Mouse (Mus musculus): Measurements from ENCODE around the gene Nav2.
A peak's percentile ranks its signal among the peaks of the same experiment; 100 is the strongest.

The Nav2 gene

DNA sequence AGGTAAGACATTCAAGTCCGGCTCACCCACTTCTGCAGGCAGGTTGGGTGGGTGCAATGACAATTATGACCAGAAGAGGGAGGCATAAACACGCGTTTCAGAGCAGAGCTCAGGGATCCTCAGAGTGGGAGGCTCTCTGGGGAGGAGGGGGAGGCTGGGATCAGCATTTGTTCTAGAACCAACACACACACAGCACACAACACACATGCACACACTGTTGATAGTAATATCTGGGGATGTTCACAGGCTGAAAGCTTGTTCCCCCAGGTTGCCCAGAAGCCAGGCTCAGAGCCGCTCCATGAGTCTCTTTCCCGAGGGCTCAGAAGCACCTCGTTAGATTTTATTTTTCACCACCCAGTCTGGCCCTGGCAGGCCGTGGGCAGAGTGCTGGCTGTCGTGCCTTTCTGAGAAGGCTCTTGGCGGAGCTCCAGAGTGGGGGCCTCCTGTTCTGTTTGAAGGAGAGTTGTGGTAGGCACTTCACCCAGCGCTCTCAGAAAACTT is 224.4 kb downstream of the Nav2 start:
- ATAC-seq (ENCODE audit: insufficient number of reproducible peaks, low FRiP score, low TSS enrichment), result peak; percentile 54

DNA sequence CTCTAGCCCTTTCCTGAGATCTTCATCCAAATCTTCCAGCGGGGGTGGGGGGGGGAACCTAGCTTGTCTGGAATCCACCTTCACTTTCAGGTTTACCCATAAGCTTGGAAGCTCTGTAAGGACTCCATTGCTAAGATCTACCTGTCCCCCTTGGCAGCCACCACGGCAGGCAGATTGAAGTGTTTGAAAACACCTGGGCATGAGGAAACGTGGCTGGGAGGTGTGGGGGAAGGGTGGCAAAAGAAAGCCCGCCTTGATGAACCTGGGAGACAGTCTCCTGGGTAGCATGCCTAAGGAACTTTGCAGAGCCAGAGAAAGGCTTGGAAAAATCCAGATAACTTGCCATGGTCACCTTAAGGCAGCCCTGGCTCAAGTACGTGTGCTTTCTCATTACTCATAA is 225.9 kb downstream of the Nav2 start:
- ATAC-seq (ENCODE audit: insufficient number of reproducible peaks, low FRiP score, low TSS enrichment), result no peak

DNA sequence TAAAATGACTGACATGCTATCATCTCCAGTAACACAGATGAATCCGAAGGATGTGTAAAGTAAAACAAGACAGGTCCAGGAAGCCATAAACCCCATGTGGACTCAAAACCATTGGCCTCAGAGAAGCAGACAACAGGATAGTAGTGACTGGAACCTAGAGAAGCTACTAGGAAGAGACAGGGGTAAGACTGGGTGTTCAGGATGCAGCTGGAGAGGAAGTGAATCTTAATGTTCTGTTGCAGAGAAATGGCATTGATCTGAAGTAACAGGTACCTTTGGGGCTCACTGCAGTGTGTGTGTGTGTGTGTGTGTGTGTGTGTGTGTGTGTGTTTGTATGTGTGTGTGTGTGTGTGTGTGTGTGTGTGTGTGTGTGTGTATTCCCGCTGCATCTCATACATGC is 231.2 kb downstream of the Nav2 start:
- ATAC-seq (ENCODE audit: insufficient number of reproducible peaks, low FRiP score, low TSS enrichment), result no peak

DNA sequence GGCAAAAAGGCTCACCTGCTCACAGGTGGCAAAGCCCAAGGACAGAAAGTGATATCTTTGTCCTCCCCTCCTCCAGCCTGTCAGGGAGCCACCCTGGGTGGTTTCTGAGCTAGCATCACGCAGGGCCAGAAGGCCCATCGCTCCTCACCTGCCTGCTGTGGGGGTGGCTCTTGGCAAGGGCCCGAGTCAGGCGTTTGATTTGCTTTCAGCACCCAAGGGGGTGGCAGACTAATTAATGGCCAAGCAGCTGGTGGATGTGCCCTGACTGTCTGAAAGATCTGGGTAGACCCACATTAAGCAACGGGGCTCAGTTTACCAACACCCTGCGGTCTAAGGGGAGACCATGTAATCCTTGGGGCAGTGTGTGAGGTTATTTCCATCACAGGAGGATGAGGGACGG is 235.4 kb downstream of the Nav2 start:
- ATAC-seq (ENCODE audit: insufficient number of reproducible peaks, low FRiP score, low TSS enrichment), result no peak

DNA sequence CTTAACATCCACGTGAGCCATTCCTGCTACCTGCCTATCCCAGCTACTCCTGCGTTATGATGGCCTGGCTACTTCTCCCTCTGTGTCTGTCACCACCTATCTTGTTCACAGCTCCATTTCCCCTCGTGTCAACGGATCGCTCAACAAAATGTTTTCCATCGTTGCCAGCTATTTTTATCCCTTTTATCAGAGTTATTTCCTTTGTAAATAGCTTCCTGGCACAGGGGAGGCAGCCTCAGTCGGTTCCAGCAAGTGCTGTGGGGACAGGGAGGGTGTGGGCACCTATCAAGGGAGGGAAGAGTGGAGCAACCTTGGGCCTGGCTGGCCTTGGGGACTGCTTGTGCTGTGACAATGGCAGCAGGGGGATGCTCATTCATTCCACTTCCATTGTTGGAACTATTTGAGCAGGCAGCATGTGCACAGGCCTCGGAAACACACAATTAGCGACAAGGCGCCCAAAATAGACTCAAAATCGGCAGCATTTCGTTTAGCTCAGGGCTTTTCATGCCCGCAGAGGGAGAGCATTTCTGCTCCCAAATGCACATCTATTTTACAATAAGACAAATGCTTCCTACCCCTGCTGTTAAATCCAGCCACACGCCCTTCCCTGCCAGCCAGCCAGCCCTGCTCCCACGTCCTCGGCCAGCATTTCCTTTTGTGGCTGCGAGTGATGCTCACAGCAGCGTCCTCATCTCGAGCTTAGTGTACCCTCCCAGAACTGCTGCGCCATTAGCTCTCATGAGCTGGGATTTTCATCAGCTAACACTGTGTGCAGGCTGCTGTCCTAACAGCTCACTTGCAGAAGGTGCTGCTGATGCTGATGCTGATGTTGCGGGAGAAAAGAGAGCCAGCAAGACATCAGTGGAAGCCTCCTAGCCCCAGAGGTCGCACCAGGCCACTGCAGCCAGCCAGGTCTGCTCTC is 237.5 kb downstream of the Nav2 start:
- peak; percentile 56; the same call in 1 of the 2 replicates for ATAC-seq (ENCODE audit: insufficient number of reproducible peaks, low FRiP score, low TSS enrichment)

DNA sequence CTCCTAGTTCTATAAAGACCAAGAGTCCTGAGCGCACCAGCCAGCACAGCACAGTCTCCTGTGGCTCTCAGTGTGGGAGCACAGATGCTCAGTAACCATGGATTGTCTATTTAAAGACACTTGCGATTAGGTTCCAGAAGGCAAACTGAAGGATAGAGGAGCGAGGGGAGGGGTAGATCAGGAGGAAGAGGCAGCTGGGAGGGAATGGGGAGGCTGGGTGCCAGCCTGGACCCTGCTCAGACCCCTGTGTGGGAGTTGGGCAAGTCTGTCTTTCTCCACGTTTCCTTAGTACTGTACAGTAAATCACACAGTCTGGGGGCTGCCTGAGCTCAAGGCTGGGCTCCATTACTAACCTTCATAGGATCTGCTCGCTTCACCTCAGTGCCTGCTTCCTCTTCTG is 243.8 kb downstream of the Nav2 start:
- ATAC-seq (ENCODE audit: insufficient number of reproducible peaks, low FRiP score, low TSS enrichment), result no peak

DNA sequence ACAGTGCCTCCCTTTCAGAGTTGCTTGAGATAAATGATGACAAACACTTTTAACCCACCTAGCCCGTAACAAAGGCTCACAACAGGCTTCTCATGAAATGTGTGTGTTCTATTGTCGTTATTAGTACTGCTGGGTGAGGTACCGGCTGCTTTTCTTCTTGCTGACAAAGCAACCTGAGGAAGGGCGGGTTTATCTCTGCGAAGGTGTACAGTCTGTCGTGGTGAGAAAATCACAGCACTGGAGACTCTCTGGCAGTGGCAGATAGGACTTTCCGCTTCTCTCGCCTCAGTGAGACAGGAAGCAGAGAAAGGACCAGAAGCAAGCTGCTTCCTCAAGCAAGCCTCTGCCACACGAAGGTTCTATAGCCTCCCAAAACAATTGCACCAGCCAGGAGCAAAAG is 244.2 kb downstream of the Nav2 start:
- ATAC-seq (ENCODE audit: insufficient number of reproducible peaks, low FRiP score, low TSS enrichment), result no peak

DNA sequence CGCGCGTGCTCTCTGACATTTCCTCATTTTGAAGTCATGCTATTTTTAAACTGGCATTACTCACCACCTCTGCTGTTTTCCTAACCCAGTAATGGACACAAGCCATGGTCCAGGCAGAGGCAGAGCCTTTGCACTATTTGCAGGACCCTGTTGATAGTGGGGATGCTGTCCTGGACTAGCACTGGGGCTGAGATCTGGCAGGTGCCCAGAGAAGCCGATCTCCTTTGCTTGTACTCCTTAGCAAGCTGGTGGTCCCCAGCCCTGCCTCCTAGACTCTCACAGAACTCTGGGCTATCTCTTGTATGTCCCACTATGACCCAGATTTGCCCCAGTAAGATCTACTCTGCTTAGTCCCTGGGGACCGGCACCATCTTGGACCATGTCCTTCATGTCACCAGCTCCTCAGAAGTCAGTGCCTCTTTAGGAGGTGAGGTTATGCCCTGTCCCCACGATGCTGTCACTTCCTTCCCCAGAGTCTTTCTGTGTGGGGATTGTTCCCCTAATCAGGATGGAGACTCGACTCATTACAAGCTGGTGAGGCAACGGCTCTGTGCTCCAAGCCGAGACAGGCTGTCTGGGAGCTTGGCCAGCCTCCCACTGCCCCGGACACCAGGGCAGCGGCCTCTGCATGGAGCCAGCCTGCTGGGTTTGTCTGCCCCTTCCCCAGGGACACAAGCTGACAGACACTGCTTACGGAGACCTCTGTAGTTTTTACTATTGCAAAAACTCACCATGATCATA is 250.3 kb downstream of the Nav2 start:
- ATAC-seq (ENCODE audit: insufficient number of reproducible peaks, low FRiP score, low TSS enrichment), result peak; percentile 34; the same call in 1 of the 2 replicates

DNA sequence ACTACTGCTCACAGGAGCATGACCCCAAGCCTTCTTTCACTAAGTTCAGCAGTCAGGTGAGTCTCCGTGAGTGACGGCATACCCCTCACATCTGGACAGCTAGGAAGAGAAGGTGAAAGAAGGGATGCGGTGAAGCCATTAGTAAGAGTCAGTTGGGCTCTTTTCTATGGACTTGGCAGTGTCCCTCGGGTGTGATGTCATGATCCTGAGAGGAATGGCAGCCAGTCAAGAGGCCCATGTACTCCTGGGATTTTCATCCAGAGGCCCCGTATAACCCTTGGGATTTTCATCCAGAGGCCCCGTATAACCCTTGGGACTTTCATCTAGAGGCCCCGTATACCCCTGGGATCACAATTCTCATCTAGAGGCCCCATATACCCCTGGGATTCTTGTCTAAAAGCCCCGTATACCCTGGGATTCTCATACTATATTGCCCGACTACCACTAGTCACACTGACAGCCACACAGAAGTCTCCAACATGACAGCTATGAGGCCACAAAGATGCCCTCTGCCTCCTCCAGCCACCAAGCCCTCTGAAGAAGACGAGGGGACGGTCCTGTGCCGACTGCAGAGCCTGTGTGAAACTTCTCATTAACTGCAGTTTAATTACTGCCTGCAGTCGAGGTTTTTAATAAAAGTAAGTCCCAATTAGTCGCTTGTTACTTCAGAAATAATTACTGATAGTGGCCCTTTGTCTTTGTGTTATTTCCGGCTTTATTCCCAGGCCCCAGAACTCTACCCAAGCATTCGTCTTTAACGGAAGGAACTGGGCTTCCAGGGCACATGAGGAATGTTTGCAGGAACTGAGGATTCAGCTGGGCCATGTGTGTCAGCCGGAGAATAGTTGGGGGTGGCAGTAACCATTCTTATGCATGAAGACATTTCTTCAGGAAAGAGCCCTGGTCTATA is 251.4 kb downstream of the Nav2 start:
- no peak for ATAC-seq (ENCODE audit: insufficient number of reproducible peaks, low FRiP score, low TSS enrichment)

DNA sequence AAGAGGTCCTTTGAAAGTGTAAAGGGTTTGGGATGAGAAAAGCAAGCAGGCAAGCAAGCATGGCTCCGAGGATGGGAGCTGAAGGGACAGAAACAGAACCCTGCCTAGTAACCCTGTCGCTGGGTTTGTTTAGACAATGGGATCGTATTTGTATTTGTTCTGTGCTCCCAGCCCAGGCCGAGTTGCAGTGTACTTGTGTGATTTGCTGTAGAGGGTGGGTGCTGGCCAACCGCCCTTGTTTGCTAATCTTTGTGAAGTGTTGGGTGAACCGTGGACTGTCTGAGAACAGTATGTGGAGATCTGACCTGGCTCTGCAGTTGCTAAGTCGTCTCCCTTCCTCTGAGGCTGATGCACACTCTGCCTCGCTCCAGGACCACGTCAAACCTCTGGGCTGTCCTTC is 253.6 kb downstream of the Nav2 start:
- no peak for ATAC-seq (ENCODE audit: insufficient number of reproducible peaks, low FRiP score, low TSS enrichment)

DNA sequence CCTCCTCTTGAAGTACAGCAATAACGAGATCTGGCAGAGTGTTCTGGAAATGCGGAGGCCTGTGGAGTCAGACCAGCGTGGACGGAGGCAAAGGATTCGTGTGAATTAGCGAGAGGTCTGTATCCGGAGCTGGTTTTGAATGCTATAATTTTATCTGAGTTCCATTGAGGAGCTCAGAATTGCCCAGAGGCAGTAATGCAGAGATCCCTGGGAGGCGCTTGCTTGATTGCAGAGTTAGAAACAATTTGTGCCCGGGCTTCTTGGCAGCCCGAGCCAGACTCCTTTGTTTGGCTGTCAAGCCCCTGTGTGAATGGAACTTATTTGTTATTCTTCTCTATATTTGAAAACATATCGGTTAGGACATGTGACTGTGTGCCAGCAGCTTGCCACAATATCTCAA is 255.3 kb downstream of the Nav2 start:
- no peak for ATAC-seq (ENCODE audit: insufficient number of reproducible peaks, low FRiP score, low TSS enrichment)

DNA sequence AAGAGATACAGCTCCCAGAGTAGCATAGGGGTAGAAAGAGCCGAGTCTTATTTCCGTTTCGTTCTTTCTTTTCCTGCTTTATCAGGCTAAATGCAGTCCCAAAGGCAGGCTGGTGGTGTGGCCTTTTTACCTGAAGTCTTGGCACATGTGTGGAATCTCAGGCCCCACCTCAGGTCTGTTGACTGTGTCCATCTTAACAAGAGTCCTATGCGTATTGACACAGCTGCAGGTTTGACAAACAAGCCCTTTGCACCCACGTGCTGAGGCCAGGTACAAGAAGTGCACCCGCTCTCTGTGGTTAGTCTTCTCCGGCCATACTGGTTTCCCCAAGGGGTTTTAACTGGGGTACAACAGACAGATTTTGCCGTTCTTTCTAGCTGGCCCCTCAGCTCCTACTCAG is 256.4 kb downstream of the Nav2 start:
- no peak for ATAC-seq (ENCODE audit: insufficient number of reproducible peaks, low FRiP score, low TSS enrichment)

DNA sequence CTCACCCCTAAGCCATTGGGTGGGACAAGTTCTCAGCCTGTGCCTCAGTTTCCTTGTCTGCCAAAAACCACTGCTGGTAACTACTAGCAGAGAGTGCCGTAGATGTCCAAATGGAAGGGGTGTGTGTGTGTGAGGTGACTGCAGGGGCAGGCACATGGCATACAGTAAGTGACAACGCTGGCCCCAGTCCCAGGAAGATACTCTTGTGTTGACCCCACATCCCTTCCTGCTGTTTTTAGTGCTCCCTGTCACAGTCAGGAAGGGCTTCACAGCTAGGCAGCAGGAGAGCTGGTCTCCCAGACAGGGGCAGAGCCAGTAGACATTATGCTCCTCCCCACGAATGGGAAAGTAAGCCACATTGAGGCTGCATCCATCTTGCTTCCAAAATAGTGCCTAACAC is 264.4 kb downstream of the Nav2 start:
- ATAC-seq (ENCODE audit: insufficient number of reproducible peaks, low FRiP score, low TSS enrichment), result no peak

DNA sequence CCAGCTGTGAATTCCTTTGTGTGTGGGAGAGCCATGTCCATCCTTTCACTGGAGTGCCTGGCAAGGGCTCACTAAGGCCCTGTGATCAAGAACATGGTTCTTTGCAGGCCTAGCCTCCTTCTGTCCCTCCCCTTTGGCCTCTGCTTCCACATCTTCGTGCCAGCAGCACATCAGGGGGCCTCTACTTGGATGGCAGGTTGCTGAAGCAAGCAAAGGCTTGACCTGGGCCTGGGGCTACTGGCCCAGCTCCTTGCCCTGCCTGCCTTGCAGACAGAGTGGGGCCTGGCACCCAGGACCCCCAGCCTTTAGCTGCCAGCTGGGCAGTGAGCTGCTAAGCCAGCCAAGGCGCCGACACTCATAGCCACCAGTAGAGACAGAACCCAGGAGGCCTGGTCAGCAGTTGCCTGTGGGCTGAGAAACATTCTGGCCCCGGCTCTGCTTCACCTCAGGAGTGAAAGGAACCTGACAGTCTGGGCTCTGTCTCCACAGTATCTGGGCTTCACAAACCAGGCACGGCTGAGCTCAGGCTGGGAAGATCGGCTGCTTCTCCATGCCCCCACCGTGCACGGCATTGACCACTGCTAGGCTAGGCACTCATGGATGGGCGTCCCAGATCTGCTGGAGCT is 267.4 kb downstream of the Nav2 start:
- peak; percentile 64; the same call in 1 of the 2 replicates for ATAC-seq (ENCODE audit: insufficient number of reproducible peaks, low FRiP score, low TSS enrichment)

DNA sequence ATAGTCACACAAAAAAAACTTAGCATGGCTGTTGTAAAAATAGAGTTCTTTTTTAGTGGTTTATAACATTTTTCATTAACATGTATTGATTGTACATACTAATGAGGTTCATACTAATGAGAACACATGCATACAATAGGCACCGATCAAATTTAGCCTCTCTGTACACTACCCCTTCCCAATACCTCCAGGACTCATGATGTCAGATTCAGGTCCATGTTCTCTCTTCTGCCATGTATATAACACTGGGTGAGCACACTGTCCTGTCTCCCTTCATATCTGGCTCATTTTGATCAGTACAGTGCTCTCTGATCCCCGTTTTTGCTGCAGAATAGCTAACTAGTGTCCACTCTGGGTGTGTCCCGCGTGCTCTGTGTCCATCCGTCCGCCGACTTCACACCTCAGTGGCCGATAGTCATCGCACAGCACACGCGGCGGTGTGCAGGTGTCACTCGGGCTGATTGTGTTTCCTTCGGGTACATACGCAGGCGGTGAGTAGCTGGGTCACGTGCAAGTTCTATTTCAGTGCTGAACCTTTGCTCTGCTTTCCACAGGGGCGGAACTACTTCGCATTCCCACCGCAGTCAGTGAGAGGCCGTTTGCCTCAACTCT is 268.2 kb downstream of the Nav2 start:
- ATAC-seq (ENCODE audit: insufficient number of reproducible peaks, low FRiP score, low TSS enrichment), result no peak

DNA sequence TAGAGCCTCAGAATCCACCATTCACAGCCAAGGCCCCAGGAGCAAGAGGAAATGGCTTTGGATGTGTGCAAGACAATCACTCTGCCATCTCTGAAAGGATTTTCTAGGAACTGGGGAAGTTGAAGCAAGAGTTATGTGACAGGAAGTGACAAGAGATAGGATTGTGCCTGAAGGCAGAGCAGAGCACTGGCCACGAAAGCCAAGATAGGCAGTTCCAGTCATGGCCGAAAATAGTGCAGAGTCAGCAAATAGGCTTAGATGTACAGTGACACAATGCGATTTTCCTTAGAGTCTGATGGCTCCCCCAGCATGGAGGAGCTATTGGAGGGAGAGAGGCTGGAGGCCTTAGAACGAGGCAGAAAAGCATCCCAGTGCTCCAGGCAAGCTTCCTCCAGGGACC is 269.7 kb downstream of the Nav2 start:
- ATAC-seq (ENCODE audit: insufficient number of reproducible peaks, low FRiP score, low TSS enrichment), result no peak

DNA sequence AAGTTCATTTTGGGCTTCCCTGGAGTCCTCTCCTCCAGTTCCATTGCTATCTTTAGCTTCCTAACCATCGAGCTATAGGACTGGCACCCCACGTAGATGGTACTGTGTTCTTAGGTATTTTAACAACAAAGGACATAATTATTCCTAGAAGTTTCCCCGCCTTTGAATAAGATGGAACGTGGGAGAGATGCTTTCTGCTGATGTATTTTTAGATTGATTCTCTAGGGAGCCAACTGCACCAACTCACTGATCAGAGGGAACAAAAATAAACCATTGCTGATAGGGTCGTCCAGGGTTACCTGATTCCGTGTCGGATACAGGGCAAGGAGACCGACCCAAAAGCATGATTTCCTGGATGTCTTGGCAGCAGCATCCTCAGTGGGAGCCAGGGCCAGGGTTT is 272.5 kb downstream of the Nav2 start:
- ATAC-seq (ENCODE audit: insufficient number of reproducible peaks, low FRiP score, low TSS enrichment), result no peak

DNA sequence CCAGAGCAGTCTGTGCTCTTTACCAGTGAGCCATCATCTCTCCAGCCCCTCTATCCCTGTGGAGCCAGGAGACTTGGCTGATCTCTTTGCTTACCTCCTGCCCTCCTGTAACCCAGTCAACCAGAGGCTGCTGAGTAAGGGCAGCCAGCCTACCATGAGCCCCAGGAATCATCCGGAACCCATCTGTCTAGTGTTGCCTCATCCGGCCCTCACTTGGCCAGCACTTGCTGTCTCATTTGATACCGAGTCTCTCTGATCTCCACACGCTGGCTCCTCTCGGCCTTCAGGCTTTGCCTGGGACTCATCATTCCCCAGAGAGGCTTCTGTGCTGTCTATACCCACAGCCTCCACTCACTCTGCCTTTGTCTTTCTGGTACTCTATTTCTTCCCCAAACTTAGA is 273.9 kb downstream of the Nav2 start:
- ATAC-seq (ENCODE audit: insufficient number of reproducible peaks, low FRiP score, low TSS enrichment), result peak; percentile 54; the same call in 1 of the 2 replicates

DNA sequence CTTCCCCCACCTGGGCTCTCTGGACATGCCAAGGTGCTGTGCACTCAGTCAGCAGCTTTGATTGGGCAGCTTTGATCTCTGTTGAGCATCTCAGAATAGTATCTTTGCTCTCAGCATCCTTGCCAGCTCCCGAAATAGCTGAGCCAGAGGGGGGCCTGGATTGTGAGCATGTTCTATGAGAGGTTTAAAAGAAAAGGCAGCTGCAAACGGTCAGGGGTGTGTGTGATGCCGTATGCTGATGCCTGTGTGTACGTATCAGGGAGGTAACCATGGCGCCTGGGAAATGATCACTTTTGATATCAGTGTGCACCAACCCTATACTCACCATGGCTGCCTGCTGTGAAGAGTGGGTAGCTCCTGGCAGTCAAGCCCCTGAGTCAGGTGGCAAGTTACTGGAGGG is 275.2 kb downstream of the Nav2 start:
- ATAC-seq (ENCODE audit: insufficient number of reproducible peaks, low FRiP score, low TSS enrichment), result peak; percentile 54

DNA sequence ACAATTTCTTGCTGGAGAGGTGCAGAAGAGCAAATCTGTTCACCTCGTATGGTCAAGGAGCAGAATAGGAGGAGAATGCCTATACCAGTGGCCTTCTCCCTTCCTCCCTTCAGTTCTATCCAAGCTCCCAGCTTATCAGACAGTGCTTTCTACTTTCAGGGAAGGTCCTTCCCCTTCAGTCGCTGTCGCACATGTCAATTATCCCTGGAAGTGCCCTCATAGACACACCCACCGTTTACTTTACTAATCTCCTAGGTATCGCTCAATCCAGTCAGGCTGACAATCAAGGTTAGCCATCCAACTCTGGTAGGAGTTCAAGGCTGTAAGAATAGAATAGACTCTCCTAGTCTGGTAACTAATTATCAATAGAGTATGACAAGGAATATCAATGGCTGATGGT is 277.5 kb downstream of the Nav2 start:
- no peak for ATAC-seq (ENCODE audit: insufficient number of reproducible peaks, low FRiP score, low TSS enrichment)

Measured in cerebellum, adult (tissue).